Mouse (Mus musculus): Measurements from ENCODE around the gene Isca2.

Gene Isca2

GRCm38 (mm10) chr12:84814663-84815325 is 41.7 kb downstream of the Isca2 start:
- DNase-seq (ENCODE audit: low read depth, low spot score), result no peak

DNA sequence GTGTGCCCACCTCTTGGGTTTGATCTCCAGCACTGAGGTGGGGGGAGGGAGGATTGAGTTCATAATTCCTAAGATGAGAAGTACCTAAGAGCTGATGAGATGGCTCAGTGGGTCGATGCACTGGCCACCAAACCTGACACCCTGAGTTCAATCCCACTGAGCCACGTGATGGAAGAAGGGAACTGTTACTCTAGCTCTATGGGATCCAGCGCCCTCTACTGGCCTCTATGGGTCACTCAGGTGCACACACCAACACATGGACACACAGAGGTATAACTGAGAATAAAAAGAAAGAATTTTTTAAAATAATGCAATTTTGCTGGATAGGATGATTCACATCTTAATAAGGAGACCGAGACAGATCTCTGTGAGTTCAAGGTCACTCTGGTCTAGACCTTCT is 45.4 kb downstream of the Isca2 start:
- no peak for DNase-seq (ENCODE audit: low read depth, low spot score)

DNA sequence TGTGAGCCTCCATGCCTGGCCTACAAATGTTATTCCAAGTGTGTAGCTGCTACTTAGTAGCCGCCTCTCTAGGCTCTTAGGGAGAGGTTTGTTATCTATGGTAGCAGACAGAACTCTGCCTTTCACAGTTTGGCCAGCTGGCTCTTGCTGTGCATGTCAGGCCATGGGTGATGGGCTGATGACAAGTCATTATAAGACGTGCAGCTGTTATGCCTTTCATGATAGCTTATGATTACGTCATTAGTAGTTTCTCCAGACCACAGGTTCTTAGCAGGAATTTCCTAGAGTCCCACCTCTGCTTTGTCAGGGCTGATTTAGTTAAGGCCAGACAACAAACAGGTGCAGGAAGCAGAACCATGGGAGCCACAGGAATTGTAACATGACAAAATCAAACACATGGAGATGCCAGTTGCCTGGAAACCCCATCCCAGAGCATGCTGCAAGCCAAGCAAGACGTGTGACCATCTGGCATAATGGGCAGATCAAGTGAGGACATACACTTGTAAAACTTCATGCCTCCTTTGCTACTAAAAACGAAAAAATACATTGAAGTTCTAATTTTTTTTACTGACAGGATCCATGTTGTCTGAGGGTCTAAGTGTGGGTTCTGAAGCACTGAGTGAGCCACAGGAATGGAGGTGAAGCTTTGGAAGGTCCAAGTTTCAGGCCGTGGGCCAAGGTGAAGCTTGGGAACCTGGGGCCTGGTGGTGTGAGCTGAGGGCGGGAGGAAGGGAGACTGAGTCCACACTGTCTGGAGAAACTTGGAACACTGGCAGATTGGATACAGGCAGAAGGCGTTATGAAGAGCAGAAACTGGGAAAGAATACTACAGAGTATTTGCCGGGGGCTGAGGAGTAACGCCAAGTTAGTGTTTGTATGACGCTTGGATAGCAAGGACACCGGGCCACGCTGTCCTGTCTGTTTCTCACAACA is 46.5 kb downstream of the Isca2 start:
- no peak for DNase-seq (ENCODE audit: low read depth, low spot score)

GRCm38 (mm10) chr12:84823601-84824000 is 50.5 kb downstream of the Isca2 start:
- DNase-seq (ENCODE audit: low read depth, low spot score), result no peak

GRCm38 (mm10) chr12:84824203-84824602 is 51.2 kb downstream of the Isca2 start:
- no peak for DNase-seq (ENCODE audit: low read depth, low spot score)
